Mouse (Mus musculus) heart, embryonic 13.5 days (tissue): ENCODE data around the gene Coil. TPM values are rescaled to one million over a fixed set of nuclear protein-coding genes. Genes with fewer than 3 reads are reported as not detected.

Experiments used
- ATAC-seq: fragments of 200-750 bp; cut with Nextera tagmentation; 2 replicates; pipeline ENCODE4 v1.8.0; 2017; ENCODE audit warnings: moderate TSS enrichment; ENCODE audit not compliant: insufficient number of reproducible peaks, low FRiP score, low TSS enrichment; ENCODE audit errors: extremely low read depth
- H3K27ac ChIP-seq: fragments of 300-500 bp; sonication (generic); replicated peaks from 2 replicates; pipeline ENCODE4 v1.5.1; 2015; ENCODE audit warnings: moderate library complexity, mild to moderate bottlenecking, inconsistent platforms
- H3K27me3 ChIP-seq: fragments of 300-500 bp; sonication (generic); replicated peaks from 2 replicates; pipeline ENCODE4 v1.6.1; 2015; ENCODE audit warnings: mild to moderate bottlenecking, inconsistent platforms
- H3K36me3 ChIP-seq: fragments of 300-500 bp; sonication (generic); 2 replicates; pipeline ENCODE4 v1.6.1; 2015; ENCODE audit warnings: mild to moderate bottlenecking, inconsistent platforms
- H3K4me1 ChIP-seq: fragments of 300-500 bp; sonication (generic); 2 replicates; pipeline ENCODE4 v1.6.1; 2015; ENCODE audit warnings: inconsistent platforms
- H3K4me2 ChIP-seq: fragments of 300-500 bp; sonication (generic); 2 replicates; pipeline ENCODE4 v1.6.1; 2015; ENCODE audit warnings: inconsistent platforms, mild to moderate bottlenecking, moderate library complexity
- H3K4me3 ChIP-seq: fragments of 300-500 bp; sonication (generic); 2 replicates; pipeline ENCODE4 v1.5.1; 2015; ENCODE audit warnings: moderate library complexity, mild to moderate bottlenecking, inconsistent platforms
- H3K9ac ChIP-seq: fragments of 300-500 bp; sonication (generic); 2 replicates; pipeline ENCODE4 v1.6.1; 2015; ENCODE audit warnings: inconsistent platforms, mild to moderate bottlenecking, moderate library complexity
- H3K9me3 ChIP-seq: fragments of 300-500 bp; sonication (generic); 2 replicates; pipeline ENCODE4 v1.6.1; 2016; ENCODE audit warnings: inconsistent platforms
- WGBS: fragments of 180-500 bp; shearing (Covaris S2); methylation state at CpG from one replicate; pipeline ENCODE4 v1.1.7; 2015; ENCODE audit warnings: mixed read lengths; 5-methylcytosine and 5-hydroxymethylcytosine counted together
- polyA plus RNA-seq: library from polyadenylated mRNA; unstranded; fragments of >200 nt; fragmentation: Nextera tagmentation; extraction: Ambion mirVana; gene quantifications from 2 replicates; pipeline ENCODE4 v1.2.1, GENCODE M21; 2015

The Coil gene
- polyA plus RNA-seq, 1 experiment from 2014 or later: 10.1 TPM

DNA sequence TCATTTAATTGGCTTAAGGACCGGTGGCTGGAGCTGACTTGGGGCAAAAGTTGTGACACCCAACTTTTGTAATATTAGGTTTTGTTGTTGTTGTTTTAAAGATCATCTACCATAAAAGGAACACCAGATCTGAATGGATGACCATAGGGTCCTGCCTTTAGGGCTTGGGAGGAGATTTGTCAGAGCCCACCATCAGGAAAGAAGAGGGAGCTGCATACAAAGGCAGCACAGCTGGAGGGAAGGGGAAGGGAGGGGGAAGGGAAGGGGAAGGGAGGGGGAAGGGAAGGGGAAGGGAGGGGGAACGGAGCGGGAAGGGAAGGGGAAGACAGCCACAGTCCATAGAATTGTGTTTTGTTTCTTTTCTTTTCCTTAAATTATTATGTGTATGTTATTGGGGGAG lies 28.4 kb downstream of the Coil start:
- Histone ChIP-seq H3K4me2 (peak overlapping the region; percentile 86), H3K9ac (peak overlapping the region; percentile 89; the same call in 1 of the 2 replicates), H3K27me3 (no peaks in the 10 kb centered on the region), H3K9me3 (no peaks in the 10 kb centered on the region), H3K36me3 (no peaks in the 10 kb centered on the region), H3K4me1 (peaks cover 41% of the 10 kb centered on the region), H3K27ac (no peak overlapping the region; the same call in 1 of the 2 replicates), H3K4me3 (no peak overlapping the region; the same call in 1 of the 2 replicates)
- ATAC-seq: no peak
- 12% methylated on average over 3 of the region's 3 CpGs for WGBS

- H3K9me3 ChIP-seq: no peaks in the 10 kb centered on the region
- H3K27ac ChIP-seq: peak within 1 kb of the TSS; percentile 76
- H3K36me3 ChIP-seq: no peaks in the 10 kb centered on the region
- ATAC-seq: peak; percentile 77
- peaks cover 48% of the 10 kb centered on the region for H3K4me1 ChIP-seq
- H3K4me2 ChIP-seq: peak within 1 kb of the TSS; percentile 86
- H3K27me3 ChIP-seq: no peaks in the 10 kb centered on the region
- WGBS: 2% methylated on average over 47 of the region's 48 CpGs
- peak within 1 kb of the TSS; percentile 89 for H3K9ac ChIP-seq
- peak within 1 kb of the TSS; percentile 82 for H3K4me3 ChIP-seq
Observed at GRCm38 (mm10) chr11:88998974-88999722, 29.1 kb downstream of the Coil start, which contains the start of gene Trim25. Gene Trim25 (plus strand): TSS chr11:88999376.

DNA sequence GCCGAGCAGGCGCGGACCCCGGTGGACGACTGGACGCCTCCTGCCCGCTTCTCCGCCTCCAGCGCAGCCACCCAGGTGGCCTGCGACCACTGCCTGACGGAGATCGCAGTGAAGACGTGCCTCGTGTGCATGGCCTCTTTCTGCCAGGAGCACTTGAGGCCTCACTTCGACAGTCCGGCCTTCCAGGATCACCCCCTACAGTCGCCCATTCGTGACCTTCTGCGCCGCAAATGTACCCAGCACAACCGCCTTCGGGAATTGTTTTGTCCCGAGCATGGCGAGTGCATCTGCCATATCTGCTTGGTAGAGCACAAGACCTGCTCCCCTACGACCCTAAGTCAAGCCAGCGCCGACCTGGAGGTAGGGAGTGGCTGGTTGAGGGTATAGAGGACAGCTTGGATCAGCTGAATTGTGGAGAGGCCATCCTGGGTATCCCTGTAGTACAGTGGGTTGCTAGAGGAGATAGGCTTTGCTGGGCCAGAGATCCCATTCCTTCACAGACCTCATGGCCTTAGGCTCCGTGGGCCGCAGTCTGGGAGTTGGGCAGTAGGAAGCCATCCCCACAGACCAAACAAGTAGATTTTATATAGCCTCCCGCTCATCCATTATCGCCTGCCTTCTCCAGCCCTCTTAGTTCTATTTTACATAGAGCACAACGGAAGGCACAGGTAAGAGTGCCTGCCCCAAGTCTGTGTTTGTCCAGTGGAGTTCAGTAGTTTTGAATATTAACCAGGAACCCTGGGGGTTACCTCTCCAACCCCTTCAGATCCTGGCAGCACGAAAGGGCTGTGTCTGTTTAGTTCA lies 29.9 kb downstream of the Coil start:
- no peak for ATAC-seq
- 18% methylated on average over 33 of the region's 33 CpGs for WGBS
- peak overlapping the region; percentile 86 for H3K4me2 ChIP-seq

DNA sequence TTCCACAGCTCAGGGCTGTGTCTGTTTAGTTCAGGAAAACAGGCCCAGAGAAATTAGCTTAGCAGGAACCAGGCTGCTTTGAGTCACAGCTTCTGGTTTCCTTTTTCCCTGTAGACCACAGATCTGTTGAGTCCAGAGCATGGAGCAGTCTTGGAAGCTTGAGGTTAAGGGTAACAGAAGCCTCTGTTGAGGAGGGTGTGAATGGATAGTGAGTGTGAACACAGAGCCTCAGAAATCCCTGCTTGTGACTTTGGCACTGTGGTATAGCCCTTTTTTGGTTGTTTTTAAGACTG lies 30.4 kb downstream of the Coil start:
- H3K9ac ChIP-seq: peak overlapping the region; percentile 89
- peak overlapping the region; percentile 82 for H3K4me3 ChIP-seq
- no peaks in the 10 kb centered on the region for H3K27me3 ChIP-seq
- H3K27ac ChIP-seq: peak overlapping the region; percentile 76; the same call in 1 of the 2 replicates
- H3K9me3 ChIP-seq: no peaks in the 10 kb centered on the region
- H3K4me1 ChIP-seq: peaks cover 48% of the 10 kb centered on the region
- peak overlapping the region; percentile 86 for H3K4me2 ChIP-seq
- peaks cover 6% of the 10 kb centered on the region for H3K36me3 ChIP-seq
- ATAC-seq: no peak

More for the DNA sequence above, 29.9 kb downstream of the Coil start:
- H3K27me3 ChIP-seq: no peaks in the 10 kb centered on the region
- peaks cover 48% of the 10 kb centered on the region for H3K4me1 ChIP-seq
- peak overlapping the region; percentile 82 for H3K4me3 ChIP-seq
- peaks cover under 1% of the 10 kb centered on the region; the same call in 1 of the 2 replicates for H3K36me3 ChIP-seq
- H3K9ac ChIP-seq: peak overlapping the region; percentile 89
- H3K9me3 ChIP-seq: no peaks in the 10 kb centered on the region
- peak overlapping the region; percentile 76 for H3K27ac ChIP-seq

- ATAC-seq: no peak
- Histone ChIP-seq H3K27me3 (no peaks in the 10 kb centered on the region), H3K9me3 (no peaks in the 10 kb centered on the region), H3K9ac (0 out of 2 replicates have a peak overlapping the region, but pooled peaks have one; percentile 24), H3K4me3 (peak overlapping the region; percentile 82), H3K36me3 (peaks cover 17% of the 10 kb centered on the region), H3K4me2 (peak overlapping the region; percentile 86), H3K4me1 (peaks cover 48% of the 10 kb centered on the region), H3K27ac (no peak overlapping the region)
- WGBS: 92% methylated on average over 7 of the region's 7 CpGs
Observed at GRCm38 (mm10) chr11:89001569-89001968, 31.5 kb downstream of the Coil start.

DNA sequence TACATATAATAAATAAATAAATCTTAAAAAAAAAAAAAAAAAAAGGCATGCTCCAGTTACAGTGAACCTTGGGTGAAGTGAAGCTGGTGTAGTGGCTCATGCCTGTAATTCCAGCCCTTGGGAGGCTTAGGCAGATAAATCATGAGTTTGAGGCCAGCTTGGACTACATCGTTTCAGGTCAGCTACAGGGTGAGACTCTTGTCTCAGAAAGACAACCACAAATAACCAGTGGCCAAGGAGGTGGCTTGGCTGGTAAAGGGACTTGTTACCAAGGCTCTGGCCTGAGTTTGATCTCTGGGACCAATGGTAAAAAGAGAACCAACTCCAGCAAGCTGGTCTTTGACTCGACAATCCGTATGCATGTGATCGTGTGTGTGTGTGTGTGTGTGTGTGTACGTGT lies 32.0 kb downstream of the Coil start:
- no peaks in the 10 kb centered on the region for H3K9me3 ChIP-seq
- 94% methylated on average over 5 of the region's 5 CpGs for WGBS
- H3K4me1 ChIP-seq: peaks cover 48% of the 10 kb centered on the region
- no peak for ATAC-seq
- peaks cover 22% of the 10 kb centered on the region for H3K36me3 ChIP-seq
- no peak overlapping the region for H3K27ac ChIP-seq
- no peak overlapping the region for H3K9ac ChIP-seq
- peak overlapping the region; percentile 55 for H3K4me2 ChIP-seq
- peak overlapping the region; percentile 14 for H3K4me3 ChIP-seq
- H3K27me3 ChIP-seq: no peaks in the 10 kb centered on the region

DNA sequence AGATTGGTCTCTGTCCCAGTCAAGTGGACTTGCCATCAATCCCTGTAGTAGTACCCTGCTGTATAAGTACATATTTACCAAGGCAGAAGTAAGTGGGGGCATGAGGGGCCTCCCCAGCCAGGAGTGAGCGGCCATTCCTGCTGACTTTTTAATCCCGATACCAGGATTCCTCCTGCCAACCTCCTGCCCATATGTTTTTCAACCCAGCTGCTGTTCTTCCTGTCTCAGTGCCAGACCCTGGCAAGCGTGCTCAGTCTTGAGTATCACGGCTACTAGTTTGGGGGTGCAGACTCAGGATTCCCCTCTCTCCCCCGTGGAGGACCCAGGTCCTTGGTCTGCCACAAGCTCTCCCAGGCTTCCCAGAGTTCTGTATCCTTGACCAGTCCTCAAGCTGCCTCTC lies 32.6 kb downstream of the Coil start:
- no peak for ATAC-seq
- 77% methylated on average over 5 of the region's 5 CpGs for WGBS

GRCm38 (mm10) chr11:89003078-89003477 lies 33.0 kb downstream of the Coil start:
- H3K9me3 ChIP-seq: no peaks in the 10 kb centered on the region
- H3K4me1 ChIP-seq: peaks cover 48% of the 10 kb centered on the region
- peak overlapping the region; percentile 14 for H3K4me3 ChIP-seq
- no peak overlapping the region for H3K27ac ChIP-seq
- WGBS: 50% methylated on average over 6 of the region's 6 CpGs
- no peaks in the 10 kb centered on the region for H3K27me3 ChIP-seq
- H3K4me2 ChIP-seq: peak overlapping the region; percentile 55
- ATAC-seq: no peak
- H3K36me3 ChIP-seq: peaks cover 27% of the 10 kb centered on the region
- H3K9ac ChIP-seq: peak overlapping the region; percentile 52; the same call in 1 of the 2 replicates

More for the DNA sequence above, 32.6 kb downstream of the Coil start:
- H3K4me2 ChIP-seq: peak overlapping the region; percentile 55
- H3K27ac ChIP-seq: no peak overlapping the region
- peak overlapping the region; percentile 14 for H3K4me3 ChIP-seq
- H3K27me3 ChIP-seq: no peaks in the 10 kb centered on the region
- H3K9ac ChIP-seq: peak overlapping the region; percentile 52; the same call in 1 of the 2 replicates
- no peaks in the 10 kb centered on the region for H3K9me3 ChIP-seq
- H3K4me1 ChIP-seq: peaks cover 48% of the 10 kb centered on the region
- H3K36me3 ChIP-seq: peaks cover 26% of the 10 kb centered on the region

DNA sequence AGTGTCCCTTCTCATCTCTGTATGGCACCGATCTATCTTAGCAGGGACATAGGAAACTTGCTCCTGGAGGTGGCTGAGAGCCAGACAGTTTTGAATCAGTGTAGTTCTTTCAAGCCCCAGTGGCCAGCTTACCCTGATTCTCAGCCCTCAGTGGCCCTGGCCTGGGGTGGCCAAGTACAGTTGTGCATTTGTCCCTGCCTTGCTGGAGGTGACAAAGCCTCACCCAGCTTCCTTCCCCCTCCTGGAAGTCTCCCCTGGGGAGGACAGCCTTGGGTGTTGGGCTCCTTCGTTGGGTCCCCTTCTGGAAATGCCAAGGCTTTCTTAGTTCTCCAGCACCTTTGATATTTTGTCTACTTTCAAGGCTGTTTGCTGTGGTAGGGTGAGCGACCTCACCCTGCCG lies 33.7 kb downstream of the Coil start:
- Histone ChIP-seq H3K4me1 (peaks cover 46% of the 10 kb centered on the region), H3K27ac (no peak overlapping the region), H3K9ac (0 out of 2 replicates have a peak overlapping the region, but pooled peaks have one; percentile 20), H3K27me3 (no peaks in the 10 kb centered on the region), H3K9me3 (no peaks in the 10 kb centered on the region), H3K4me2 (peak overlapping the region; percentile 55), H3K36me3 (peaks cover 33% of the 10 kb centered on the region), H3K4me3 (no peak overlapping the region)
- WGBS: 74% methylated on average over 4 of the region's 4 CpGs
- ATAC-seq: no peak

DNA sequence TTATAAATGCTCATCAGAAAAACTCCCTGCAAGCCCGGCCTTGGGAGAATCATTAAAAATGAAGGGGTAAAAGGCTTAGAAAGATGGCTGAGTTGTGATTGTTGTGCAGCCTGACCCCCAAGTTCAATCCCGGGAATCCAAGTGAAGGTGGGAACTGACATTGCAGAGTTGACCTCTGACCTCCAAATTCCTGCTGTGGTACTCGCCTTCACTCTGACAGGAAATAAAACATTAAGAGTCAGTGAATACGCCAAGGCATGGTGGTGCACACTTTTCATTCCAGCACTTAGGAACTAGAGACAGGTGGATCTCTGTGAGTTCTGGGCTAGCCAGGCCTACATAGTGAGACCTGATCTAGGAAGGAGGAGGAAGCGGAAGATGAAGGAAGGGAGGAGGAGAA lies 35.4 kb downstream of the Coil start:
- Histone ChIP-seq H3K4me2 (no peak overlapping the region), H3K36me3 (peaks cover 51% of the 10 kb centered on the region), H3K27me3 (no peaks in the 10 kb centered on the region), H3K9me3 (no peaks in the 10 kb centered on the region), H3K9ac (no peak overlapping the region), H3K4me3 (no peak overlapping the region), H3K4me1 (peaks cover 33% of the 10 kb centered on the region), H3K27ac (no peak overlapping the region)
- 72% methylated on average over 5 of the region's 5 CpGs for WGBS
- no peak for ATAC-seq

- H3K4me3 ChIP-seq: no peak overlapping the region
- H3K4me2 ChIP-seq: no peak overlapping the region
- H3K36me3 ChIP-seq: peaks cover 60% of the 10 kb centered on the region
- H3K27ac ChIP-seq: no peak overlapping the region
- H3K9me3 ChIP-seq: no peaks in the 10 kb centered on the region
- H3K9ac ChIP-seq: no peak overlapping the region
- peaks cover 25% of the 10 kb centered on the region for H3K4me1 ChIP-seq
- ATAC-seq: no peak
- no peaks in the 10 kb centered on the region for H3K27me3 ChIP-seq
Observed at GRCm38 (mm10) chr11:89006404-89006803, 36.4 kb downstream of the Coil start.
